Mouse (Mus musculus): Measurements from ENCODE around the gene Grn. TPM values are rescaled to one million over a fixed set of nuclear protein-coding genes. Genes with fewer than 3 reads are reported as not detected.

Grn gene
- total and polyA plus RNA-seq, 3 experiments = 63.7 to 453 (median 106) TPM

GRCm38 (mm10) chr11:102405544-102406285 is 24.4 kb upstream of the Grn start:
- Histone ChIP-seq H3K36me3 (replicated peaks in 1 of 2; ENCODE audit: control insufficient read depth in 1 of 2, insufficient read depth in 1 of 2, low read length in 1 of 2) (peaks cover 41 to 52% of the 10 kb centered on the region in 2 experiments), H3K9ac (ENCODE audit: insufficient read depth, low read depth) (peak overlapping the region; percentile 97), H3K27ac (ENCODE audit: insufficient read depth, low read depth) (no peak overlapping the region), H3K4me3 (replicated peaks in 1 of 3; ENCODE audit: low read depth in 2 of 3, low read length in 2 of 3, poor library complexity in 1 of 3) (peak overlapping the region in 2 of 3 experiments; percentile 63 to 87), H3K79me2 (replicated peaks; ENCODE audit: control insufficient read depth, extremely low read depth, insufficient read depth, poor library complexity, severe bottlenecking) (peaks cover 12% of the 10 kb centered on the region), H3K4me1 (ENCODE audit: control insufficient read depth in 1 of 2, insufficient read depth in 2 of 2) (peaks cover 8 to 40% of the 10 kb centered on the region in 2 experiments), H3K9me3 (replicated peaks; ENCODE audit: low read length) (no peaks in the 10 kb centered on the region), H3K27me3 (replicated peaks) (no peaks in the 10 kb centered on the region), H3K4me2 (ENCODE audit: insufficient read depth, low read depth, poor library complexity, severe bottlenecking) (peak overlapping the region; percentile 75)
- no peak for DNase-seq (ENCODE audit: extremely low read depth)
- dilution Hi-C loops (cut with MboI; ENCODE audit: extremely low pct_ligation_motif_present, extremely low pct_unique_long_range_greater_than_20kb, low sequenced_read_pairs) (loop anchor here (25.0 kb wide), 1 partner anchor 93 kb away; the partner anchor contains the start of gene Ubtf), in situ Hi-C loops (cut with MboI; ENCODE audit: low pct_ligation_motif_present, low pct_unique_long_range_greater_than_20kb, low sequenced_read_pairs) (loop anchor here (5.0 kb wide), 1 partner anchor 83 kb away; no protein-coding TSS in a partner anchor)
- TF ChIP-seq CTCF (conservative IDR thresholded peaks at IDR 0.05 in 1 of 2, IDR thresholded peaks at IDR 0.05 in 1 of 2; ENCODE audit: low read depth in 2 of 2, low read length in 2 of 2) (no peak), CHD2 (IDR thresholded peaks at IDR 0.05; ENCODE audit: low read length) (no peak), ZMIZ1 (IDR thresholded peaks at IDR 0.05; ENCODE audit: low read depth, low read length) (no peak), NRF1 (IDR thresholded peaks at IDR 0.05; ENCODE audit: low read depth, low read length) (no peak), JUN (IDR thresholded peaks at IDR 0.05; ENCODE audit: insufficient read depth, low read depth, low read length) (no peak), SIN3A (IDR thresholded peaks at IDR 0.05; ENCODE audit: low read length) (no peak), RCOR1 (conservative IDR thresholded peaks at IDR 0.05; ENCODE audit: low read depth, low read length) (no peak), EP300 (IDR thresholded peaks at IDR 0.05; ENCODE audit: low read length) (no peak), UBTF (IDR thresholded peaks at IDR 0.05; ENCODE audit: low read depth, low read length) (no peak), MXI1 (IDR thresholded peaks at IDR 0.05; ENCODE audit: low read depth, low read length) (no peak), IRF4 (IDR thresholded peaks at IDR 0.05; ENCODE audit: low read depth, low read length) (no peak), ZC3H11A (IDR thresholded peaks at IDR 0.05; ENCODE audit: low read depth, low read length) (no peak), BHLHE40 (IDR thresholded peaks at IDR 0.05; ENCODE audit: low read depth, low read length) (no peak), NELFE (IDR thresholded peaks at IDR 0.05; ENCODE audit: low read depth, low read length) (no peak), MAZ (IDR thresholded peaks at IDR 0.05; ENCODE audit: low read depth, low read length) (no peak), MAFK (IDR thresholded peaks at IDR 0.05; ENCODE audit: insufficient replicate concordance, low read length) (no peak)

- no peak for DNase-seq (ENCODE audit: extremely low read depth)
- in situ Hi-C loops (cut with MboI; ENCODE audit: low pct_ligation_motif_present, low pct_unique_long_range_greater_than_20kb, low sequenced_read_pairs) (loop anchor here (5.0 kb wide), 1 partner anchor 84 kb away; no protein-coding TSS in a partner anchor), dilution Hi-C loops (cut with MboI; ENCODE audit: extremely low pct_ligation_motif_present, extremely low pct_unique_long_range_greater_than_20kb, low sequenced_read_pairs) (loop anchor here (25.0 kb wide), 1 partner anchor 94 kb away; the partner anchor contains the start of gene Ubtf)
- peak overlapping the region; percentile 75 for H3K4me2 ChIP-seq (ENCODE audit: insufficient read depth, low read depth, poor library complexity, severe bottlenecking)
- peaks cover 41 to 47% of the 10 kb centered on the region in 2 experiments for H3K36me3 ChIP-seq (replicated peaks in 1 of 2; ENCODE audit: control insufficient read depth in 1 of 2, insufficient read depth in 1 of 2, low read length in 1 of 2)
- TF ChIP-seq MAX (IDR thresholded peaks at IDR 0.05; ENCODE audit: low read length) (no peak), USF2 (conservative IDR thresholded peaks at IDR 0.05; ENCODE audit: low read depth, low read length) (no peak), ZMIZ1 (IDR thresholded peaks at IDR 0.05; ENCODE audit: low read depth, low read length) (no peak), ZKSCAN1 (IDR thresholded peaks at IDR 0.05; ENCODE audit: borderline replicate concordance, low read depth, low read length) (no peak), MAFK (IDR thresholded peaks at IDR 0.05; ENCODE audit: insufficient replicate concordance, low read length) (no peak), EP300 (IDR thresholded peaks at IDR 0.05; ENCODE audit: low read length) (no peak), TCF12 (IDR thresholded peaks at IDR 0.05; ENCODE audit: low read depth, low read length) (no peak), ZC3H11A (IDR thresholded peaks at IDR 0.05; ENCODE audit: low read depth, low read length) (no peak), ETS1 (conservative IDR thresholded peaks at IDR 0.05; ENCODE audit: low read depth, low read length) (no peak), SMC3 (IDR thresholded peaks at IDR 0.05; ENCODE audit: low read depth, low read length) (no peak), UBTF (IDR thresholded peaks at IDR 0.05; ENCODE audit: low read depth, low read length) (no peak), ZNF384 (IDR thresholded peaks at IDR 0.05; ENCODE audit: low read depth, low read length) (no peak), KAT2A (IDR thresholded peaks at IDR 0.05; ENCODE audit: insufficient replicate concordance, low read length) (no peak), POLR2AphosphoS2 (IDR thresholded peaks at IDR 0.05; ENCODE audit: low read depth, low read length) (no peak), E2F4 (IDR thresholded peaks at IDR 0.05; ENCODE audit: insufficient replicate concordance, low read depth, low read length) (no peak)
- no peaks in the 10 kb centered on the region for H3K27me3 ChIP-seq (replicated peaks)
- no peak overlapping the region for H3K27ac ChIP-seq (ENCODE audit: insufficient read depth, low read depth)
- peaks cover 12% of the 10 kb centered on the region for H3K79me2 ChIP-seq (replicated peaks; ENCODE audit: control insufficient read depth, extremely low read depth, insufficient read depth, poor library complexity, severe bottlenecking)
- no peaks in the 10 kb centered on the region for H3K9me3 ChIP-seq (replicated peaks; ENCODE audit: low read length)
- peak overlapping the region; percentile 63 to 99 (median 87) for H3K4me3 ChIP-seq (replicated peaks in 1 of 3; ENCODE audit: low read depth in 2 of 3, low read length in 2 of 3, poor library complexity in 1 of 3)
- H3K9ac ChIP-seq (ENCODE audit: insufficient read depth, low read depth) = peak overlapping the region; percentile 97
- peaks cover 8 to 45% of the 10 kb centered on the region in 2 experiments for H3K4me1 ChIP-seq (ENCODE audit: control insufficient read depth in 1 of 2, insufficient read depth in 2 of 2)
Measured at GRCm38 (mm10) chr11:102406401-102406800, 23.7 kb upstream of the Grn start.

Data from CH12.LX (cell line).